Mouse (Mus musculus): ENCODE data around the gene Prkd2. TPM values are rescaled to one million over a fixed set of nuclear protein-coding genes. Genes with fewer than 3 reads are reported as not detected.

The Prkd2 gene
- total RNA-seq, 2 experiments from 2014 or later, result 6.4 to 6.8 TPM

DNA sequence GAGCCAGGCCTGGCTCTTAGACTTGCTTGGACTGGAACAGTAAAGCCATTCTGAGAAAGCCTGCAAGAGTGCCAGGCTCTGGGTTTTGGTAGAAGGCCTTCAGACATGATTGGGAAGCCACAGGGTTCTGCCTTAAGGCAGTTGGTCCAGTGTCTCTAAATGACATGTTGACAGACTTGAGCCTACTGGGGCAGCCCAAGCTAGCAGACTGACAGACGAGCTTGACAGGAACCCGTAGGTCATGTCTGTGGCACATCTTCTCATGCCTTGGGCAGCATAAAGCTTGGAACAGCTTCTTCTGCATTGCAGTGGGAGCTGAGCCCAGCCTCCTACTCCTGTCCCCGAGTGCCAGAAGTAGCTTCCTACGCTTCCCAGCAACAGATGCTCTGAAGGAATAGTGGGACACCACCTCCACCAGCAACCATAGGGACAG, 21.0 kb upstream of the Prkd2 start:
- intact Hi-C loops (cut with DNase I), result no loop called here
- DNase-seq (ENCODE audit: extremely low spot score in 1 of 2, low spot score in 2 of 2), result peak in 1 of 2 experiments; percentile 56

DNA sequence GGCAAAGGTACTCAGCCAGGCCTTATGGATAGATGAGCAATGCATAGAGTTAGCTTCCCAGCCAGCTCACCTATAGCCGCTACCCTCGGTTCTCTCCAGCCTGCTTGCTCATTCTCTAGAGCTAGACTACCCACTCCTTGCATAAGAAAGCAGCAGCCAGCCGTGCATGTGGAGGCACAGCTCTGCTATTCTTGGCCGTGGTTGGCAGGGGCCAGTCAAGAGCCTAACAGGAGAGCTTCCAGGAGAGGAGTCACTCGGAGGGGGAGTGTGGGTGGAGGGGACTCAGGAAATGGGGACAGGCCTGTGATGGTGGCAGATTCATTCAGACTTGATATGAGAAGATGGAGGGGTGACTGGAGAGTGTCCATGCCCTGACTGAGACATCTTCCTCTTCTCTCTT, 19.0 kb upstream of the Prkd2 start:
- peak in 1 of 2 experiments; percentile 63 for DNase-seq (ENCODE audit: extremely low spot score in 1 of 2, low spot score in 2 of 2)
- intact Hi-C loops (cut with DNase I), result no loop called here

DNA sequence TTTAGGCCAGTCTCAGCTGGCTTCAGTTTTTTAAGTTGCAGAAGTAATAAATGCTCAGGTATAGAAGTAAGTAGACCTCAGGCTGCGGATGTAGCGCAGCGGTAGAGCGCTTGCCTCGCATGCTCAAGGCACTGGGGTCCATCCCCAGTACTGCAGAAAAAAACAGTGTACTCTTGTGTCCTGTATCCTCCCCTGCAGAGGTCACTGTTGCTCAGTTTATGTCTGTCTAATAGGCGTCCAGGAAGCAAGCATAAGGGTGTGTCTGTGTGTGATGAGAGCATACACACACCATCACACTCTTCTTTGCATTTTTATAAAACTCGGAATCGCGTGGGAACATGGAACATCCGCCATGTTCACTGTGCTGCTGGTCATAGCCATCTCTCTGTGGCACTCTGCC, 16.9 kb upstream of the Prkd2 start:
- no peak for DNase-seq (ENCODE audit: extremely low spot score in 1 of 2, low spot score in 2 of 2)
- intact Hi-C loops (cut with DNase I), result no loop called here

DNA sequence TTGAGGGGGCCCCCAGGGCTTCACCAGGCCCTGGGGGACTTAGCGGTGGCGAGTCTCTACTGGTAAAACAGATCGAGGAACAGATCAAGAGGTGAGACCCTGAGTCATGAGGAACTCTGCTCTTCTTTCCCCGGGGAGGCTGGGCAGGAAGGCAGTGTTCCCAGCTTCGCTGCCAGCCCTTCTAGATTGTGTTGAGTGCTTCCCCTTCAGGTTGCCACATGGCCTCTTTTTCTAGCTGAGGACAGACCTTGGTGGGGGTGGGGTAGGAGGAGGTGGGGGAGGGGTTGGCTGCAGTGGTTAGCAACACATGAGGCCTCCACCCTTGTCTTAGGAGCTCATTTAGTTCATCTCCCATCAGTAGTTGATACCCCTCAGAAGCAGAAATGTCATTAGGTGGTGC, 16.1 kb upstream of the Prkd2 start:
- intact Hi-C loops (cut with DNase I), result no loop called here
- no peak for DNase-seq (ENCODE audit: extremely low spot score in 1 of 2, low spot score in 2 of 2)

DNA sequence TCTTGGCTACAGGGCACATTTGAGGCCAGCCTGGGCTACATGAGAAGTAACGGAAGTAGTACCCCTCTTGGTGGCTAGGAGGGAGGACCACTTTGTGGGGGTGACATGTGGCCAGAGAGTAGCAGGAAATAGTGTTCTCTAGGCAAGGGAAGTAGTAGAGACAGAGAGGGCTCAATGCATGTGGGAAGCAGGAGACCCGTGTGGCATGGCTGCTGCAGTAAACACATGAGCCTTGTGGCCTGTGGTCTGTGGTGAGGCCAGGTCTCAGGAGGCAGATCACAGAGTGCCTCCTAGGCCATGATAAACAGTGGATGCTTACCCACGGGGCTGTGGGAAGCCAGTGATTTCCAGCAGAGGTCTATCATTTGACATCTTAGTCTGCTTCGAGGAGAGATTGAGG, 15.4 kb upstream of the Prkd2 start:
- intact Hi-C loops (cut with DNase I), result no loop called here

DNA sequence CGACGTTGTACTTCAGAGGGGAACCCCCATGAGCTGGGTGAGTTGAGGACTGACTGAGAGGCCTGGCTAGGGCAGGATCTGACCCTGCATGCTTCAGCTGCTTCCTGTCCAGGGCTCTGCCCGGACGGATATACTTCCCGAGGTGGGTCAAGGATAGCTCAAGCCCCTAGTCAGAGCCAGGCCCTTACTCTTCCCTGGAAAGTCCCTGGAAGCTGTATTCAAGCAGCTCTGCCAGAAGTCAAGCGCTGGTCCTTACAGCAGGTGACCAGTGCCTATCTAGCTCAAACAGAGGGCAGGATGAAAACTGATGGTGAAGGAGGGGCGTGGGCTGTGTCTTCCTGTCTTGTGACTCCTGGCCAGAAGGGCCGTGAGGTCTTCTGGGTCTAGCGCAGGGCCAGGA, 12.3 kb upstream of the Prkd2 start:
- DNase-seq (ENCODE audit: extremely low spot score in 1 of 2, low spot score in 2 of 2), result no peak
- intact Hi-C loops (cut with DNase I), result no loop called here

More for the DNA sequence above, 15.4 kb upstream of the Prkd2 start:
- DNase-seq (ENCODE audit: extremely low spot score in 1 of 2, low spot score in 2 of 2), result no peak

DNA sequence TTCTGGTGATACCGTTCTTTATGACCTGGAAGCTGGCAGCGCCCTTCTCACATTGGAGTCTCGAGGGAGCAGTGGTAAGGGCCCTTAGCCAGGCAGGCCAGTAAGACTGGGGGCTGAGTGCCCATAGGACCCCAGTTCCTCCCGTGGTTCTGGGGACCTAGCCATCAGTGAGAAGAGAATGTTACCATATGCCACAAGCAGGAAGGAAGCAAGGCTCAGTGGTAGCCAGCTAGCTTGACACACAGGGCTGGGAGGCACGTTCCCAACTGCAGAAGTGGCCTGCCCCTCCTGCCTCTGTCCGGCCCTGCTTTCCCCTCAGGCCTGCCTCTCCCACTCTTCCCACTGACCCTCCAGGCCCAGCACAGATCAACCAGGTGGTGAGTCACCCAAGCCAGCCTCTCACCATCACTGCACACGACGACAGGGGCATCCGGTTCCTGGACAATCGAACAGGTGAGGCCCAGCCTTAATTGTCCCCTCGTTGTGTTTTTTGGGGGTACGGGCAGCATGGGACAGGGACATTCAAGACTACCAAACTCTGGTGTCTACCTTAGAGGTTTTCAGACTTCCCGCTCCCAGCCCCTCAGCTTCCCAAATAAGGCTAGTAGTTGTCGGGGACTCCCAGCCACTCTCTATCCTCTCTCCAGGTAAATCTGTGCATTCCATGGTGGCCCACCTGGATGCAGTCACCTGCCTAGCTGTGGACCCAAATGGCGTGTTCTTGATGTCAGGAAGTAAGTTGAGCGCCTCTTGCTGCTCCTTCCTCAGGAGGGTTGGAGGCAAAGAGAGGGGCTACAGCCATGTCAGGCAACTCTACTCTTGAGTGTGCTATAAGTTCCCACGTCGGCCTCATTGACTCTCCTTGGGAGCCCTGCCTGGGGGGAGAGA, 4.5 kb upstream of the Prkd2 start:
- DNase-seq (ENCODE audit: extremely low spot score in 1 of 2, low spot score in 2 of 2), result no peak
- intact Hi-C loops (cut with DNase I), result no loop called here

DNA sequence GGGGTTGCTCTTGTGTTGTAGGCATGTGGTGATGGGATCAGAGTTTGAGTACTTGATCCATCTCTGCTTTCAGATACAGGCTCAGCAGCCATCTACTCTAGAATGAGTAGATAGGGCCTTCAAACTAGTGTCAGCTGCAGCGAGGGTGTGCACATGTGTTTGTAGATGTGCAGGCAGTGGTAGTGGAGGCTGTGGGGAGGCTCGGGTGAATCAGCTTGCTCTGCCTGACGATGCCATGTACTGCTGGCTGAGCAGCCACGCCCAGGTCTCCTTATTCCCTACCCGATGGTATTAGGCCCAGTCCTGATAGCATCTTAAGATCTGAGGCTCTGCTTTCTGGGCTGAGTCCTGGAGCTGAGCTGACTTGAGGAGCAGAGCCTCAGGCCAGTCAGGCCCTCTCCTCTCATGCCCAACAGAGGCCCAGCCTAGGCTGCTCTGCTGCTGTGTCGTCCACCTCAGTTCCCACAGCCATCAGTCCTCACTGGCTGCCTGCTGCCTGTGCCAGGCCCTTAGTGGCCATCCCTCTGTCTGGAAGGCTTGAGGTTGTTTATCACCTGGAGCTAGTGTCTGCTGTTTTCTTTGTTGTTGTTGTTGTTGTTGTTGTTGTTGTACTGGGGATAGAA, 3.8 kb upstream of the Prkd2 start:
- intact Hi-C loops (cut with DNase I), result no loop called here
- DNase-seq (ENCODE audit: extremely low spot score in 1 of 2, low spot score in 2 of 2), result no peak

DNA sequence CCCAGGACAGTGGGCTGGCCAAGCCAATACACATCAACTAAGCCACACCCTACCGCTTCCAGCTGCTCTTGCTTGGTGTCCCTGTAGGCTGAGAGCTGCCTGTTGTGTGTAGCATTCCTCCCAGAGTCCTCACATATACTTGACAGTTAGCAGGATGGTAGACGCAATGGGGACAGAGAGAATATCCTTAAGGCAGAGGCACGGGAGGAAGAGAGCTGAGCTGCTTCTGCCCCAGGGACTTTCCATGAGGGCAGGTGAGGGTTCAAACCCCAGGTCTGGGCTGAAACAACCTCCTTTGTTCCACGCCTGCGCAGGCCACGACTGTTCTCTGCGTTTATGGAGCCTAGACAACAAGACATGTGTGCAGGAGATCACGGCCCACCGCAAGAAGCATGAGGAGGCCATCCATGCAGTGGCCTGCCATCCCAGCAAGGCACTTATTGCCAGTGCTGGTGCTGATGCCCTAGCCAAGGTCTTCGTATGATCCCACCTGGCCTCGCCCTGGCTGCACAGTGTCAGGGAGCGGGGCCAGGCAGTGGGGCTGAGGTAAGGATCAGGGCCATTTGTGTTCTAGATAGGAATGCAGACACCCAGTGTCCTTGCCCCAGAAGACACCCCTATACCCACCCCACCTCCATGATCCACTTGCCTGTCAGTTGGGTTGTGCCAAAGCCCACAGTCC, 3.1 kb upstream of the Prkd2 start:
- intact Hi-C loops (cut with DNase I), result no loop called here
- peak in 1 of 2 experiments; percentile 22 for DNase-seq (ENCODE audit: extremely low spot score in 1 of 2, low spot score in 2 of 2)

DNA sequence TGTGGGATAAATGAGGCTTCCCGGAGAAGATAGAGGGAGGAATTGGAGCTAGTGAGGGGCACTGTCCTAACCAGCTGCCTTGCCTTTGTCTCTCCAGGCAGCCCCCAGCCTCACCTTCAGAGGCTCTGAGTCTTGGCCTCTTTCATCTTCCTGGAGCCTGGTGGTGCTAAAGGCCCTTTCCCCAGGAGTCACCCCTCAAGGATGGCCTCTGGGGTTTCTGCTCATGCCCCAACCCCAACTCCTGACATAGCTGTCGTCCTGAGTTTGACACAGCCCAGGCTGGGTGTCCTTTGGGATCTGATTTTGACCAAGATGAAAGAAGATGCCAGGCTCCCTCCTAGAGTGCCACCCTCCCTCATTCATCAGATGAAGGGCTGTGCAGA, 2.6 kb upstream of the Prkd2 start:
- no peak for DNase-seq (ENCODE audit: extremely low spot score in 1 of 2, low spot score in 2 of 2)
- intact Hi-C loops (cut with DNase I), result no loop called here

DNA sequence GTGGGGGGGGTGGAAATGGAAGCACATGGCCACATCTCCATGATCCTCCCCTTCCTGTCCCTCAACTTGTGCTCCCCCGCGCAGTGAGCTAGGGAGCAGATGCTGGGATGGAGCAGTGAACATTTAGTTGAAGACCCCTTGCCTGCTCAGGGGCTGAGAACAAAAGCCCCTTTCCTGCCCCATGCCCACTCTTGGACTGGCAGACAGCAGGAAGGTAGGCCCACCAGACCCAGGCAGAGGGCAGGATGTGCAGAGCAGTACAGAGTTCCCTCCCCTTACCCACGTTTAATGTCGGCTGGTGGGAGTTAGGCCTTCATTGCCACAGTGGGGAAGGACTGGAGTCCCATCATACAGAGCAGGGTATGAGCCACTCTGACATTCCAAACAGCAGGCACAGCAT, 1.6 kb upstream of the Prkd2 start:
- intact Hi-C loops (cut with DNase I), result no loop called here
- peak in 1 of 2 experiments; percentile 25 for DNase-seq (ENCODE audit: extremely low spot score in 1 of 2, low spot score in 2 of 2)

DNA sequence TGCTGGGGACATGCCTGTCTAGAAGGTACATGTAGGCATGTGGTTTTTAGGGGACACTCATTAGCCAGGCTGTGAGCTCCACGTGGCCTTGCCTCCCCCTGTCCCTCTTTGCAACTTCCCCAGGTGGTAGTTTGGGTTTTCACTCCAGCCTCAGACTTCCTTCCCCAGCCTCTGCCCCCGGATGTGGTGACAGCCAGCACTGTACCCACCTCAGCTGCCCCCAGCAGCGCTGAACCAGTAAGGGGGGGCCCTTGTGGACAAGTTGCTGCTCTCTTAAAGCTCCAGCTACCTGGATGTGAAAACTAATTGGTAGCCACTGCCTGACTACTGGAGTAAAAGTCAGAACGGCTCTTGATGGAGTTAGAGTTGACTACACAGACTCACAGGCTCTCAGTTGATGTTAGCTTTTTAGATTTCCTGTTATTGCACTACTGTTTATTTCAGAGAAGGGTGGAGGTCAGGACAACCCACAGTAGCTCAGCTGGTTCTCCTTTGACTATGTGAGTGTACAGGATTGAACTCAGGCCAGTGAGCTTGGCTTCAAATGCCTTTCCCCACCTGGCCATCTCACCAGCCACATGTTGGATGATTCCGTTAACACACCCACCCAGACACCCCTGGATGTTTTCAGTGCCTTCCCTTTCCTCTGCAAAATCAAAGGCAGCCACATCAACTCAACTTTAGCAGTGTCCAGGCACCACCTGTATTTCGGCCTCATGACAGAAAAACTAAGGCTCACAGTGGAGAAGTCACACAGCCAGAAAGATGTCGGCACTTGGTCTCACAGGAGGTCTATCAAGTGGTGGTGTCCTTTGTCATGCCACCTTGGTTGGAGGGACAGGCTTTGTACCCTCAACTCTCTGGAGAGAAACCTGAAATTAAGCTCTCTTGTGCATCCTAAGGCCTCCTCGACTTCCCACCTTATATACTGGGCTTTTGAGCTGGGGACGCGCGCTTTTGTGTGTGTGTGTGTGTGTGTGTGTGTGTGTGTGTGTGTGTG, 841 bp upstream of the Prkd2 start:
- intact Hi-C loops (cut with DNase I), result no loop called here
- DNase-seq (ENCODE audit: extremely low spot score in 1 of 2, low spot score in 2 of 2), result peak in 1 of 2 experiments; percentile 42

DNA sequence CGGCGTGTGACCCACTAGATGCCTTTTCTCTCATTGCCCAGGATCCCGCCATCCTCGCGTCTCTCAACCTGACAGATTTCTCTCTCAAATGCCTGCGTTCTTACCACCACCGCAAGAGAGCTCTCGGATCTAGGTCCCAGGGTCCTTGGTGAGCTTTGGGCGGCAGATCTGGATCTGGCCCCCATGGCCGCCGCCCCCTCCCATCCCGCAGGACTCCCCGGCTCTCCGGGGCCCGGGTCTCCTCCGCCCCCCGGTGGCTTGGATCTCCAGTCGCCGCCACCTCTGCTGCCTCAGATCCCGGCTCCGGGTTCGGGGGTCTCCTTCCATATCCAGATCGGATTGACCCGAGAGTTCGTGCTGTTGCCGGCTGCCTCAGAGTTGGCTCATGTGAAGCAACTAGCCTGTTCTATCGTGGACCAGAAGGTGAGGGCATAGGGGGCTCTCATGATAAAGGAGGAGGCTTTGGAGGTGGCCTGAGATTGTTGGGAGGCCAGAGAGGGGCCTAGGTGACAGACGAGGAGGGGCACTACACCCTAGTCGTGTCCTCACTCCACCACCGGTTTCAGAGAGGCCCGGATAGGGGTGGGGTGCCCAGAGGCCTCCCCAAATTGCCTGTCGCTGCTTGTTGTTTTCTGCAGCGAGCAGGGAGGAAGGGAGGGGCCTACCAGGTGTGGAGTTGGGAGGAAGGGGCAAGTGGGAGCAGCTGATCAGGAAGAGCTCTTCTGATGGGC, 904 bp downstream of the Prkd2 start:
- peak in 1 of 2 experiments; percentile 58 for DNase-seq (ENCODE audit: extremely low spot score in 1 of 2, low spot score in 2 of 2)
- intact Hi-C loops (cut with DNase I), result no loop called here

DNA sequence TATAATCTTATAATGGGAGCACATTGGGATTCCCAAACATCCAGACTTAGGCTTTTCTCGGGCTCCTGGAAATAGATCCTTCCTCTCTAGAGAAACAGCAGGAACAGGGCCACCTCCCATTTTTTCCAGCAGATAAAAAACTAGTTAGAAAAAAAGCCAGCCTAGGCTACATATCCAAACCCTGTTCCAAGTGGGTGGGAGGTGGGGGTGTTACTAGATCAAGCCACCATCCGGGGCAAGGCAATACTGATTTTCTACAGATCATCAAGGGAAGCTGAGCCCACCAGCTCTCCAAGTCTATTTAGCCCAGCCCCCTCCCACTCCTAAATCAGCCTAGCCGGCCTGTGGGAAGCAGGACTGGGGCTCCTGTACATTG, 2.0 kb downstream of the Prkd2 start:
- DNase-seq (ENCODE audit: extremely low spot score in 1 of 2, low spot score in 2 of 2), result peak in 1 of 2 experiments; percentile 35
- intact Hi-C loops (cut with DNase I), result loop anchor here (5.0 kb wide), 1 partner anchor 32 kb away; no protein-coding TSS in a partner anchor

DNA sequence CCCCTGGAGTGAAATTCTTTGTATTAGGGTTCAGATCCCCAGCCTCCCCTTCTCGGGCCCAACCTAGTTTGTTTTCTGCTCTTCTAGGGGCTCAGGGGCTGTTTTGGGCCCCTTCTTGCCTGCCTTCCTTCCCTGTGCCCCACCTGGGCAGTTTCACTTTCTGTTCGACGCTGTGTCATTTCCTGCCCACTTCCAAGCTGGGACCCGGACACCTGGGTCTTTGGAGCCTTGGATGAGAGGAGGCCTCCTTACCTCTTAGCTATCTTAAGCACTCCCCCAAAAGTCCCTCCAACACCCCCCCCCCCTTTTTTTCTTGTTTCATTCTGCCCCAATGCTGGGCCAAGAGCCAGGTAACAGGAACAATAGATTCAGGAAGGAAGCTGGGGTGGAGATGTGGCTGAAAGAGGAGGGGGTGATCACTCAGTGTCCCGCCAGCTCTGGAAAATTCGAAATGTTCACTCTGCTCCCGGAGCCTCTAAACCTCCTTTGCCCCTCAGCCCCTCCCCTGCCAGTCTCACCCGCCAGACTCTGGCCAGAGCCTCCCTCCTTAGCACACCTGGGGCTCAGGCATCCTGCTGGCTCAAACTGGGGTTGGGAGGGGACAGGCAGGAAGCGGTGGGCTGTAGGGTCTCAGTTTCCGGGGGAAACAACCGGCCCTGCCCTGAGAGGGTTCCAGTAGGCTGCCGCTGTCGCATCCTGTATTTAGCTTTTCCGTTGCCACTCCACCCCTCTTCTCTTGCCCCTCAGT, 2.5 kb downstream of the Prkd2 start:
- intact Hi-C loops (cut with DNase I), result loop anchor here (5.0 kb wide), 1 partner anchor 33 kb away; no protein-coding TSS in a partner anchor
- DNase-seq (ENCODE audit: extremely low spot score in 1 of 2, low spot score in 2 of 2), result peak in 1 of 2 experiments; percentile 60

DNA sequence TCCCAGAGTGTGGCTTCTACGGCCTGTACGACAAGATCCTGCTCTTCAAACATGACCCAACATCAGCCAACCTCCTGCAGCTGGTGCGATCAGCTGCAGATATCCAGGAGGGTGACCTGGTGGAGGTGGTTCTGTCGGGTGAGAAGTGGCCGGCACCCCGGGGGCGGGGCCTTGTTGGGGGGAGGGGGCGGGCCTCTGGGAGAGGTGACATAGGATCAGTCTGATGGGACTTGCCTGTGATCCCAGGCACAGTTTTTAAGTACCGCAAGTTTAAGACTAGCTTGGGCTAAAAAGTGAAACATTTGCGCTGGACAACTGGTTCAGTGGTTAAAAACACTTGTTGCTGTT, 3.1 kb downstream of the Prkd2 start:
- intact Hi-C loops (cut with DNase I), result loop anchor here (5.0 kb wide), 1 partner anchor 33 kb away; no protein-coding TSS in a partner anchor
- peak in 1 of 2 experiments; percentile 39 for DNase-seq (ENCODE audit: extremely low spot score in 1 of 2, low spot score in 2 of 2)

DNA sequence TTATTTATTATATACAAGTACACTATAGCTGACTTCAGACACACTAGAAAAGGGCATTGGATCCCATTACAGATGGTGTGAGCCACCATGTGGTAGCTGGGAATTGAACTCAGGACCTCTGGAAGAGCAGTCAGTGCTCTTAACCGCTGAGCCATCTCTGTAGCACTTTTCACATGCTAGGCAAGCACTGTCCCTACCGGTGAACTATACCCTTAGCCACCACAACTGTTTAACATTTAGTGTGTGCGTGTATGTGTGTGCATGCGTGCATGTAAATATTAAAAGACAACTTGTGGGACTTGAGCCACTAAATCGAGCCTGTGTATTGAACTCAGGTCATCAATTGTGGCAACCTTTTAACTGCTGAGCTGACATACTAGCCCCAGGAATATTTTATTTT, 4.1 kb downstream of the Prkd2 start:
- intact Hi-C loops (cut with DNase I), result loop anchor here (5.0 kb wide), 1 partner anchor 34 kb away; no protein-coding TSS in a partner anchor
- no peak for DNase-seq (ENCODE audit: extremely low spot score in 1 of 2, low spot score in 2 of 2)

Measured in left cerebral cortex, postnatal 10 days (tissue).